ENCODE assay signal across 20 mouse cellular contexts in genomic region chr12:97203636-97204389, GRCm38 (mm10).
DNase-seq lines count a peak whose midpoint lies in the region; ATAC-seq lines count a peak whose summit lies in the region.
"Had no signal": no experiment of that assay in that cellular context is flagged by ENCODE, and none has a peak within 500 bp of the region (broad histone marks: within the 10 kb centered on the region; RNA-seq: fewer than 3 reads in every experiment).

No protein-coding gene starts in this region.

- no peaks in the 10 kb centered on the region for H3K27me3 ChIP-seq in embryonic facial prominence, embryonic 14.5 days (replicated peaks; ENCODE audit: control insufficient read depth, insufficient read depth, low read length)
- no peaks in the 10 kb centered on the region for H3K27me3 ChIP-seq in limb, embryonic 13.5 days
- H3K27me3 ChIP-seq: CH12.LX; forebrain, embryonic 12.5 days; heart, embryonic 12.5 days; hindbrain, embryonic 15.5 days had no signal

- H3K4me2 ChIP-seq in embryonic facial prominence, embryonic 14.5 days (ENCODE audit: low read depth, low read length), result no peak overlapping the region
- no peak overlapping the region for H3K4me2 ChIP-seq in limb, embryonic 13.5 days (replicated peaks)
- H3K4me2 ChIP-seq: forebrain, embryonic 12.5 days; heart, embryonic 12.5 days; hindbrain, embryonic 15.5 days had no signal

- ATAC-seq in embryonic facial prominence, embryonic 14.5 days (ENCODE audit: low read depth), result peak; percentile 86
- ATAC-seq in limb, embryonic 13.5 days (ENCODE audit: low FRiP score, low read depth), result peak; percentile 91
- ATAC-seq: forebrain, embryonic 16.5 days; inflammation-experienced regulatory T-cells, adult 6 months; intestine, postnatal 0 days had no signal

- WGBS in embryonic facial prominence, embryonic 14.5 days, result 22% methylated on average over 3 of the region's 3 CpGs
- 19% methylated on average over 3 of the region's 3 CpGs for WGBS in limb, embryonic 13.5 days

- H3K4me3 ChIP-seq in embryonic facial prominence, embryonic 14.5 days (ENCODE audit: low read depth, low read length), result no peak overlapping the region
- no peak overlapping the region for H3K4me3 ChIP-seq in limb, embryonic 13.5 days
- H3K4me3 ChIP-seq: forebrain, embryonic 12.5 days; heart, embryonic 12.5 days; hindbrain, embryonic 10.5 days; hindbrain, embryonic 15.5 days had no signal

- no peak overlapping the region for H3K9ac ChIP-seq in embryonic facial prominence, embryonic 14.5 days (ENCODE audit: low read depth, low read length)
- no peak overlapping the region for H3K9ac ChIP-seq in limb, embryonic 13.5 days
- H3K9ac ChIP-seq: forebrain, embryonic 12.5 days; heart, embryonic 12.5 days; hindbrain, embryonic 15.5 days had no signal

- no peak overlapping the region for H3K27ac ChIP-seq in embryonic facial prominence, embryonic 14.5 days (replicated peaks; ENCODE audit: low read depth, low read length)
- H3K27ac ChIP-seq in limb, embryonic 13.5 days, result no peak overlapping the region
- H3K27ac ChIP-seq: forebrain, embryonic 12.5 days; hindbrain, embryonic 10.5 days; hindbrain, embryonic 15.5 days had no signal

- no peaks in the 10 kb centered on the region; the same call in 1 of the 2 replicates for H3K4me1 ChIP-seq in embryonic facial prominence, embryonic 14.5 days (ENCODE audit: control insufficient read depth, insufficient read depth, low read length)
- peaks cover 10% of the 10 kb centered on the region for H3K4me1 ChIP-seq in limb, embryonic 13.5 days
- H3K4me1 ChIP-seq: forebrain, embryonic 12.5 days; heart, embryonic 12.5 days; hindbrain, embryonic 10.5 days; hindbrain, embryonic 15.5 days had no signal

- no peaks in the 10 kb centered on the region for H3K36me3 ChIP-seq in embryonic facial prominence, embryonic 14.5 days (ENCODE audit: control insufficient read depth, insufficient read depth, low read length)
- H3K36me3 ChIP-seq in limb, embryonic 13.5 days, result no peaks in the 10 kb centered on the region
- H3K36me3 ChIP-seq: forebrain, embryonic 12.5 days; heart, embryonic 12.5 days; hindbrain, embryonic 10.5 days; hindbrain, embryonic 15.5 days had no signal

- no peaks in the 10 kb centered on the region for H3K9me3 ChIP-seq in embryonic facial prominence, embryonic 14.5 days (ENCODE audit: control insufficient read depth, low read length)
- no peaks in the 10 kb centered on the region for H3K9me3 ChIP-seq in limb, embryonic 13.5 days
- H3K9me3 ChIP-seq: forebrain, embryonic 12.5 days; heart, embryonic 12.5 days; hindbrain, embryonic 10.5 days; hindbrain, embryonic 15.5 days had no signal

- DNase-seq in embryo, embryonic 10.5 days (ENCODE audit: low spot score), result peak; percentile 27
- peak; percentile 13 for DNase-seq in embryo, embryonic 11.5 days (ENCODE audit: low read depth, low spot score)
- DNase-seq in embryonic facial prominence, embryonic 14.5 days (ENCODE audit: low spot score), result peak; percentile 68
- DNase-seq in layer of hippocampus, adult 9-10 months (ENCODE audit: low spot score), result no peak
- no peak for DNase-seq in kidney, adult 8-10 months
- DNase-seq in left cerebral cortex, adult 18-20 months (ENCODE audit: low spot score in 2 of 2), result no peak
- DNase-seq: adrenal gland, adult 2 months; adrenal gland, postnatal 25 days; cerebellum, adult 18-20 months; cerebellum, postnatal 10 days; gastrocnemius, postnatal 25 days had no signal

Comparison
In these comparisons a context has a peak if more than half of its experiments do, and no peak if none do; other contexts are left out.
1. DNase-seq: peak in embryo, embryonic 10.5 days (single experiment), embryo, embryonic 11.5 days (single experiment) and embryonic facial prominence, embryonic 14.5 days (single experiment); none in layer of hippocampus, adult 9-10 months (single experiment), kidney, adult 8-10 months (0 of 2) and left cerebral cortex, adult 18-20 months (0 of 2).